Mouse (Mus musculus): Measurements from ENCODE around the gene Zfp354c. TPM values are rescaled to one million over a fixed set of nuclear protein-coding genes. Genes with fewer than 3 reads are reported as not detected.
A peak's percentile ranks its signal among the peaks of the same experiment; 100 is the strongest.

The Zfp354c gene
- polyA plus RNA-seq (2015; fragmentation: Nextera tagmentation; extraction: Ambion mirVana), result 3.4 and 3.5 TPM in 2 replicates

GRCm38 (mm10) chr11:50827010-50827953, at the start of gene Zfp354c:
Gene Zfp354c (minus strand): TSS chr11:50827724.
- ATAC-seq, result peak; percentile 85
- Histone ChIP-seq H3K4me3 (ENCODE audit: low read depth, low read length) (peak within 1 kb of the TSS; percentile 89), H3K4me1 (replicated peaks; ENCODE audit: control insufficient read depth, insufficient read depth, low read length) (no peaks in the 10 kb centered on the region), H3K27me3 (replicated peaks; ENCODE audit: control insufficient read depth, insufficient read depth, low read length) (no peaks in the 10 kb centered on the region), H3K9ac (ENCODE audit: low read depth, low read length) (peak within 1 kb of the TSS; percentile 75), H3K4me2 (replicated peaks; ENCODE audit: low read depth) (peak within 1 kb of the TSS; percentile 99), H3K27ac (ENCODE audit: low read depth, low read length) (no peak within 1 kb of the TSS), H3K36me3 (ENCODE audit: control insufficient read depth, insufficient read depth) (peaks cover 7% of the 10 kb centered on the region; the same call in 1 of the 2 replicates), H3K9me3 (ENCODE audit: control insufficient read depth) (no peaks in the 10 kb centered on the region)
- no peak for TF ChIP-seq CTCF (IDR thresholded peaks at IDR 0.05; ENCODE audit: low read depth)
- 1% methylated on average over 45 of the region's 45 CpGs for WGBS

- Histone ChIP-seq H3K27me3 (replicated peaks; ENCODE audit: control insufficient read depth, insufficient read depth, low read length) (peaks cover 54% of the 10 kb centered on the region), H3K36me3 (ENCODE audit: control insufficient read depth, insufficient read depth) (no peaks in the 10 kb centered on the region), H3K4me1 (replicated peaks; ENCODE audit: control insufficient read depth, insufficient read depth, low read length) (no peaks in the 10 kb centered on the region), H3K9ac (ENCODE audit: low read depth, low read length) (no peak overlapping the region), H3K27ac (ENCODE audit: low read depth, low read length) (no peak overlapping the region), H3K4me2 (replicated peaks; ENCODE audit: low read depth) (peak overlapping the region; percentile 64), H3K4me3 (ENCODE audit: low read depth, low read length) (peak overlapping the region; percentile 33), H3K9me3 (ENCODE audit: control insufficient read depth) (no peaks in the 10 kb centered on the region)
- no peak for TF ChIP-seq CTCF (IDR thresholded peaks at IDR 0.05; ENCODE audit: low read depth)
- no peak for ATAC-seq
- WGBS, result under 1% methylated on average over 71 of the region's 72 CpGs
These were observed 23.6 kb upstream of the Zfp354c start for GRCm38 (mm10) chr11:50850989-50851601.

- ATAC-seq, result no peak
- Histone ChIP-seq H3K9me3 (ENCODE audit: control insufficient read depth) (no peaks in the 10 kb centered on the region), H3K36me3 (ENCODE audit: control insufficient read depth, insufficient read depth) (no peaks in the 10 kb centered on the region), H3K4me2 (replicated peaks; ENCODE audit: low read depth) (peak within 1 kb of the TSS; percentile 64), H3K4me1 (replicated peaks; ENCODE audit: control insufficient read depth, insufficient read depth, low read length) (no peaks in the 10 kb centered on the region), H3K27me3 (replicated peaks; ENCODE audit: control insufficient read depth, insufficient read depth, low read length) (peaks cover 54% of the 10 kb centered on the region), H3K27ac (ENCODE audit: low read depth, low read length) (no peak within 1 kb of the TSS), H3K4me3 (ENCODE audit: low read depth, low read length) (peak within 1 kb of the TSS; percentile 33), H3K9ac (ENCODE audit: low read depth, low read length) (no peak within 1 kb of the TSS)
- under 1% methylated on average over 11 of the region's 11 CpGs for WGBS
- TF ChIP-seq CTCF (IDR thresholded peaks at IDR 0.05; ENCODE audit: low read depth), result no peak
These were observed 22.7 kb upstream of the Zfp354c start, which contains the start of gene Grm6 for GRCm38 (mm10) chr11:50850177-50850735. Gene Grm6 (plus strand): TSS chr11:50850685.

GRCm38 (mm10) chr11:50849310-50849709, 21.8 kb upstream of the Zfp354c start:
- H3K4me1 ChIP-seq (replicated peaks; ENCODE audit: control insufficient read depth, insufficient read depth, low read length), result no peaks in the 10 kb centered on the region
- no peak for TF ChIP-seq CTCF (IDR thresholded peaks at IDR 0.05; ENCODE audit: low read depth)
- no peak overlapping the region for H3K27ac ChIP-seq (ENCODE audit: low read depth, low read length)
- no peak overlapping the region for H3K9ac ChIP-seq (ENCODE audit: low read depth, low read length)
- H3K4me3 ChIP-seq (ENCODE audit: low read depth, low read length), result no peak overlapping the region
- no peaks in the 10 kb centered on the region for H3K9me3 ChIP-seq (ENCODE audit: control insufficient read depth)
- peaks cover 54% of the 10 kb centered on the region for H3K27me3 ChIP-seq (replicated peaks; ENCODE audit: control insufficient read depth, insufficient read depth, low read length)
- H3K36me3 ChIP-seq (ENCODE audit: control insufficient read depth, insufficient read depth), result no peaks in the 10 kb centered on the region
- H3K4me2 ChIP-seq (replicated peaks; ENCODE audit: low read depth), result no peak overlapping the region
- 6% methylated on average over 10 of the region's 10 CpGs for WGBS
- no peak for ATAC-seq

- Histone ChIP-seq H3K9ac (ENCODE audit: low read depth, low read length) (no peak overlapping the region), H3K27ac (ENCODE audit: low read depth, low read length) (no peak overlapping the region), H3K4me2 (replicated peaks; ENCODE audit: low read depth) (no peak overlapping the region), H3K4me1 (replicated peaks; ENCODE audit: control insufficient read depth, insufficient read depth, low read length) (no peaks in the 10 kb centered on the region), H3K27me3 (replicated peaks; ENCODE audit: control insufficient read depth, insufficient read depth, low read length) (peaks cover 54% of the 10 kb centered on the region), H3K36me3 (ENCODE audit: control insufficient read depth, insufficient read depth) (no peaks in the 10 kb centered on the region), H3K4me3 (ENCODE audit: low read depth, low read length) (no peak overlapping the region), H3K9me3 (ENCODE audit: control insufficient read depth) (no peaks in the 10 kb centered on the region)
- no peak for TF ChIP-seq CTCF (IDR thresholded peaks at IDR 0.05; ENCODE audit: low read depth)
- WGBS, result 30% methylated on average over 3 of the region's 3 CpGs
- no peak for ATAC-seq
These were observed 21.1 kb upstream of the Zfp354c start for GRCm38 (mm10) chr11:50848520-50849137.
